Mouse (Mus musculus): ENCODE results near the gene Cabcoco1.

Gene Cabcoco1

DNA sequence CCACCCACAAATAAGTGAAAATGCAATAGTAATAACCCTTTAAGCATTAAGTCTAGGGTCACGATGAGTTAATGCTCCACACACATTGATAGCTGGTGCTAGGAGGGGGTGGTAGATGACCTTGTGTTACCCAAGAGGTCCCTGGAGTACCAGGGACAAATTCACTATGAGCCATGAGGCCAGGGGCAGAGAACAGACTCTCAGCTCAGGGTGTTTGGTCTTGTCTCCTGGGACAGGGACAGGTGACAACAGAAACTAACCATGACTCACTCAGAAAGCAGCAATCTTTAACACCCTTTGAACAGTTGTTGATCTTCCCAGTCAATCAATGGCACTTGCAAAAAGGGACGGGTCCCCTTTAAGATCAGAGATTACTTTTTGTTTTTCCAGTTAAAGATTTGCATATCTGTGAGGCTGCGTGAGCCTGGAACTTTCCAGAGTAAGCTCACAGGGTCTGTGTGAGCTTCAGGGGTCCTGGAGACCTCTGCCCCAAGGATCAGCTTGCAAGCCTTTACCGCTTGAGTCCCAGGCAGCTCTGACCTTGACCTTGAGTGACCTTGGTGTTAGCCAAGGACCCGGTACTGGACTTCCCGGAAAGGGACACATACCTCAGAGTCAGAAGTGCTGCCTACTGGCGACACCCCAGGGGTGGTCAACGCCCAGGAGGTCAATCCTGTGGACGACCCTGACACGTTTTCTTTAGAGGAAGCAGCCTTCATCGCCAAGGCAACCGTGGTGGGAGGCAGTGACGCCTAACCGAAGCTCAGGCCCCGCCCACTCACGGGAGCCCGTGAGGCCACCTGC, at the start of gene Cabcoco1:
Gene Cabcoco1 (minus strand): TSS at position 758 of the 804 bp plus-strand sequence.
- DNase-seq (ENCODE audit: low spot score): peak; percentile 62

DNA sequence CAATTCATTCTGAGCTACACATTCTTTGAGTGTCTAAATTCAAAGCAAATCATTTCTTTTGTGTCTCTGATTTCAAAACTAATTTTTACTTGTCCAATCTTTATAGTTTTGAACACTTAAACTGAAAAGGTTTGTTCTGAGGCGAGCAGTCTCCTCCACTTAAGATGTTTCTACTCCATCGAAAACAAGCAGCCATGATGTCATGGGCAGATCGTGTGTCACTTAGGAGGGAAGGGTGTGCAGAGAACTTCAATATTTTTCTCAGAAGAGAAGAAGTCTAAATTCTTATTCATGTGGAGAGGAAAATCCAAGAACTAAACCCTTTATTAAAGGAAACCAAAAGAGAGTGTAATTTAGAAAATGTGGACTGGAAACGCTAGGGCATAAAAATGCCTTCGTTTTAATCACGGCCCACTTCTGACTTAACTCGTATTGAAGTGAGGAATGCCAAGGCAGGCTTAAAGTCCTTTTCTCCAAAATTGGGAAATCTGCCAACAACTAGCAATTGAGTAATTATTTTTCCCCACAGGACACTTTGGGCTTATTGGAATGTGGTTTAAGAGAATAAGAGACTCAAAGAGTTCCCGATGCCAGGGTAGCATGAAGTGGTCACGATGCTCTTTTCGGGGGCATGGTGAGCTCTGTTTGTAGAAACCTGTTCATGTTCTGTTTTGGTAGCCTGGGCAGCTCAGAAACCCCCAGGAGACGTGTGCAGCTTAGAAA, 48.0 kb upstream of the Cabcoco1 start:
- DNase-seq (ENCODE audit: low spot score): no peak

GRCm38 (mm10) chr10:68587416-68588040, 45.8 kb upstream of the Cabcoco1 start:
- no peak for DNase-seq (ENCODE audit: low spot score)

GRCm38 (mm10) chr10:68577321-68577720, 35.6 kb upstream of the Cabcoco1 start:
- no peak for DNase-seq (ENCODE audit: low spot score)

DNA sequence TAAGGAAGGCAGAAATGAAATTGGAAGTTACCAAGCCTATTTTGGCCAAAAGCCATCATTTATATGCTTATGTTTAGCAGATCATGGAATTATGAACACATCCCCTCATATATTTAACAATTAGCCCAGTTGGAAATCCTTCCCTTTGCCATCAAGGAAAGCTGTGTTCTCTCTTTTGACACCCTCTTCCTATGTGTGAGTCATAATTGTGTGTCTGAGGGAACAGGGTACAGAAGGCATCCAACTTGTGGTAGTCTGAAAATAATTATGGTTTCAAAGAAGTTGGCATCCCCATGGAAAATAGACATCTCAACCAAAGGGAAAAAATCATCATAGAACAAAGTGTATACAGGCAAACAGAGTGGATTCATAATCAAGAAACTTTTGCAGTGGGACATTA, 26.5 kb upstream of the Cabcoco1 start:
- DNase-seq (ENCODE audit: low spot score): no peak

DNA sequence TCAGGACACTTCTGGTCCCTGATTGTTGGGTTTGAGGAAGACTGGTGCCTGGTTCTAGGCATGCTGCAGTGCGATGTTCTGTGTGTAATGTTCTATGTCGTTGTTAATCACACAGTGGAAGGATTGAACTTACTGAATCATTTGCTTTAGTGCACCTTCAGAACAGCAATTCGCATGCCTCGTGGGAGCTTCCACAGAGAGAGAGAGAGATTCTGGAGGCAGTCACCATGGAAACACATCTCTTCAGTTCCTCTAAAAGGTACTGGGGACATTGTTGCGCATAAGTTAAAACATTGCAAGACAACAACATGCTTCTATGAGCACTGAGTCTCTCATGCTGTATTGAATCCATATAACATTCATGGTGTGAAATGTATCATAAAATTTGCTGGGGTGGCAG, 20.6 kb upstream of the Cabcoco1 start:
- no peak for DNase-seq (ENCODE audit: low spot score)

GRCm38 (mm10) chr10:68558828-68559219, 17.1 kb upstream of the Cabcoco1 start:
- no peak for DNase-seq (ENCODE audit: low spot score)

GRCm38 (mm10) chr10:68558105-68558827, 16.6 kb upstream of the Cabcoco1 start:
- DNase-seq (ENCODE audit: low spot score): no peak

DNA sequence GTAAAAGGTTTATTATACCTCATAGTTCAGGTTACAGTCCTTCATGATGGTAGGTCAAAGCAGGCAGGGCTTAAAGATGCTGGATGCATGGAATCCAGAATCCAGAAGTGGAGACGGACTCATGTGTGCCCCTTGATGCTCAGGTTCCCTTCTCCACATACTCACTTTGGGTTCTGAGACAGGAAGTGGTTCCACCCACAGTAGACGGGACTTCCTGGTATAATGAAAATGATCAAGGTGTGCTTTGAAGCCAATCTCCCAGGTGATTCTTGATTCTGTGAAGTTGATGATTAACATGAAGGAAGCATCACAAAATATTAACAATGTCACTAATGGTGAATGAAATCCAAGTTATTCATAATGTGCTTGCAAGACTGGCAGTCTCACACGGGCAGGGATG, 12.0 kb upstream of the Cabcoco1 start:
- DNase-seq (ENCODE audit: low spot score): no peak

DNA sequence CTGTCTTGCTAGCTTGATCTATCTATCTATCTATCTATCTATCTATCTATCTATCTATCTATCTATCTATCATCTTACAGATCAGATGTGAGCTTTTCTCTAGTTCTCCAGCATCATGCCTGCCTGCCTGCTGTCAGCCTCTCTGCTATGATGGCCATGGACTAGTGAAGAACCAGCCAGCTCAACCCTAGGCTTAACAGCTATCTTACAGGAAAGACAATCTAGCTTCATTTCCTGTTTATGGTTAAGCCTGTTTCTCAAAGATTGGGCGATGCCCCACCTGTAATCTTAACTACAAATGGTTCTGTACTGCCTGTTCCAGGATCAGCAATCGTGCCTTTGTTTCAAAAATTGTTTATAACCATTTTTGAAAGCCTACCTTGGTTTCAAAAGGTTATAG, 10.9 kb upstream of the Cabcoco1 start:
- DNase-seq (ENCODE audit: low spot score): no peak

DNA sequence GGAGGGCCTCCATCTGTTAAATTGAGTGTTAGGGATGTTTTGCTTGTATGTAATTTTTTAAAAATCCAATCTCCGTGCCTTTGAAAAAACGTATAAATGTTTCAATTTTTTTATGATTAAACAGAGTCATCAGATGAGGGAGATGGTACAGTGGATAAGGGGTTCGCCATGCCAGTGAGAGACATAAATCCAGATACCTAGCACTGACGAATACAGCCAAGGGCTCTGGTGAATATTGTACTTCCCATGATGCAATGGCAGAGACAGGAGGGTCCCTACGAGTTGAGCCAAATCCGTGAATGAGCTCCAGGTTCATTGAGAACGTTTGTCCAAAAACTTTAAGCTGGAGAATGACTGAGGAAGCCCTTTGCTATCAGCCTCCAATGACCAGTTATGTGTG, 9.6 kb upstream of the Cabcoco1 start:
- no peak for DNase-seq (ENCODE audit: low spot score)

DNA sequence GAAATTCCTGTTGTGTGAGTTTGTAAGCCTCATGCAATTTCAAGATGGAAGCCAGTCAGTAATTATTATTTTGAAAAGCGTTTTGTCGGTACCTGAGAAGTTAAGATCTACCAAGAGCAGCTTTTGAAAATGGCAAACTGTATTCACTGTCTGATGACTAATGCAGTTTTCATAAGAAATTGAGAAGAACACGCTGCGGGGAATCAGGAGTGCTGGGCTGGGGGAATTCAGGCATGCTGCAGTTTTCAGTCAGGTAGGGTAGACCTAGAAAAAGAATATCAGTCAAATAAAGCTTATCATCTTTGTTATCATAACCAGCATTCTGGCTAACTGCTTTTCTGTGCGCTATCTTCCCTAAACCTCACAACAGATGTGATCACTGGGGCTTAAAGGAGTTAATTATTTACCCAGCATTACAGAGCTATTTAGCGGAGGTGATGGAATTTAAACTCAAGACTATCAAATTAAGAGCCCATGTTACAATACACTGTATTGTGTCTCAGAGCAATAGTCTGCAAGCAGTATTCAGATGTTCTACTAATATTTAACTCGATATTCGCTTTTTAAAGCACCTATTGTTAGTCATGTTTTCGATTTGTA, 9.1 kb upstream of the Cabcoco1 start:
- DNase-seq (ENCODE audit: low spot score): no peak

GRCm38 (mm10) chr10:68543107-68543506, 1.4 kb upstream of the Cabcoco1 start:
- DNase-seq (ENCODE audit: low spot score): no peak

- DNase-seq (ENCODE audit: low spot score): no peak
These were observed 286 bp upstream of the Cabcoco1 start for GRCm38 (mm10) chr10:68541943-68542420.

- no peak for DNase-seq (ENCODE audit: low spot score)
These were observed 1.1 kb downstream of the Cabcoco1 start for GRCm38 (mm10) chr10:68540612-68541011.

DNA sequence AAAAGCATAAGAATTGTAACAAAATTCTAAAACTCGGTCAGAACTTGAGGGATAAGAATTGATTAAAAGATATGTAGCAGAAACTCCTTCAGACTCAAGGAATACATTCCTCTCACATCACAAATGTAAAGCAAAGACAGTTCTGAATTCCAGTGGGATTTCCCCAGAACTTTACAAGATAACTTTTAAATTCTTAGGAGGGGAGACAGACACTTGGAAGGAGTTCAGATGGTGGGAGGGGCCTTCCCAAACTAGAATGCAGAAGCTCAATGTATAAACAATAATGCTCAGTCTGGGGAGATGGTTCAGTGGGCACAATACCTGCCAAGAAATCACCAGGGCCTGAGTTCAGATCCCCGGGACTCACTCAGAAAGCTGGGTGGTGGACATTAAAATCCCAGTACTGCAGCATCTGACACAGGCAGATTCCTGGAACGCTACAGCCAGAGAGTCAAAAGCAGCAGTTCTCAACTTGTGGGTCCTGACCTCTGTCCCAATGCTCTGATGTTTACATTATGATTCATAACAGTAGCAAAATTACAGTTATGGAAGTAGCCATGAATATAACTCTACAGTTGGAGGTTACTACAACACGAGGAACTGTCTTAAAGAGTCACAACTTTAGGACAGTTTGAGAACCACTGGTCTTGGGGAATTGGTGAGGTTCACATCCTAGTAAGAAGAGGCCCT, 4.3 kb downstream of the Cabcoco1 start:
- no peak for DNase-seq (ENCODE audit: low spot score)

DNA sequence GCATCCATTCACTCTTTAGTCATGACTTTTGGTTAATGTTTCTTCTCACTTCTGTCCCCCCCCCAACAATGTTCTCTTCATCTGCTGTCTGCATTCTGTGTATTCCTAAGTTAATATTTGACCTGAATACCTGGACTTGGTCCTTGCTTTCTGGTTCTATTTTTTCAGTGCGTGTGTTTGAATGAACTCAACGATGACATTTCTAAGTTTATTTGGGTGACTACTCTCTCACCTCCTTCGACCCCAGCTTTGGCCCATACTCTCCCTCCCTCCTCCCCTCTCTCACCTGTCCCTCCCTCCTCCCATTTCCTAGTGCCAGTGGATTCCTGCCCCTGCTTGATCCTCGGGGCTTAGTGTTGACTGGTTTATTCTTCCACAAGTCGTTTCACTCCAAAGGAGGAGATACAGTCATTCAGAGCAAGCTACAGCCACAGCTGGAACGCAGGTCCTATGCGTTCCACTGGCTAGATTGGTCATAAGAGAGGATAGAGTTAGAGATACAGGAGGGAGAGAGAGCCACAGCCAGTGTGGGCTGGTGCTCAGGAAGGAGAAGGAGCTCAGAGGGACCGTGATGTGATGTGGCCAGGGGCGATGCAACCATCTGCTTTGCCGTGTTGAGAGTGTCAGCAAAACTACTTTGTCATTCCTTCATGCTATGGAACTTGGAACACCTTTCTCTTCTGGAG, 12.2 kb downstream of the Cabcoco1 start:
- DNase-seq (ENCODE audit: low spot score): no peak

GRCm38 (mm10) chr10:68528958-68529357, 12.7 kb downstream of the Cabcoco1 start:
- DNase-seq (ENCODE audit: low spot score): no peak

DNA sequence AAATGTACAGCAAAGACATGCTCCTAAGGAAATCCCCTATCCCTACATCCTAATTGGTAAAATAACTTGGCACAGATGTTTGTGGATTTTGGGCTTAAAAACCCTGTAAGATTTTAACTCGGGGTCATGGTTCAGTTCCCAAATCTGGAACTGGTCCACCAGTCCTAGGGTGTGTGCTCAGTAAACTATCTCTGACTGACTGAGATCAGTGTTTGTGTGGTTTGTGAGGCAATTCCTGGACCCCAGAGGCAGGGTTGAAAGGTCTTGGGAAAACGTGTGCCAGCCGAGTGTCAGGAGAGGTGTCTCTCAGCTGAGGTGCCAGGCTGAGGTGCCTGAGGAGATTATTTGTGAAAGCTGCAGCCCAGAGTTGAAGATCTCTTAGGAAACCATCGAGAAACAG, 19.6 kb downstream of the Cabcoco1 start:
- DNase-seq (ENCODE audit: low spot score): no peak

- DNase-seq (ENCODE audit: low spot score): no peak
These were observed 29.2 kb downstream of the Cabcoco1 start for GRCm38 (mm10) chr10:68512433-68513019.

Data from spleen, adult 12 weeks (tissue).